Mouse (Mus musculus): ENCODE data around the gene Mvb12b. TPM values are rescaled to one million over a fixed set of nuclear protein-coding genes. Genes with fewer than 3 reads are reported as not detected.

Gene Mvb12b
- polyA plus RNA-seq (2012; rRNA removed): 5.4 and 5.7 TPM in 2 replicates

DNA sequence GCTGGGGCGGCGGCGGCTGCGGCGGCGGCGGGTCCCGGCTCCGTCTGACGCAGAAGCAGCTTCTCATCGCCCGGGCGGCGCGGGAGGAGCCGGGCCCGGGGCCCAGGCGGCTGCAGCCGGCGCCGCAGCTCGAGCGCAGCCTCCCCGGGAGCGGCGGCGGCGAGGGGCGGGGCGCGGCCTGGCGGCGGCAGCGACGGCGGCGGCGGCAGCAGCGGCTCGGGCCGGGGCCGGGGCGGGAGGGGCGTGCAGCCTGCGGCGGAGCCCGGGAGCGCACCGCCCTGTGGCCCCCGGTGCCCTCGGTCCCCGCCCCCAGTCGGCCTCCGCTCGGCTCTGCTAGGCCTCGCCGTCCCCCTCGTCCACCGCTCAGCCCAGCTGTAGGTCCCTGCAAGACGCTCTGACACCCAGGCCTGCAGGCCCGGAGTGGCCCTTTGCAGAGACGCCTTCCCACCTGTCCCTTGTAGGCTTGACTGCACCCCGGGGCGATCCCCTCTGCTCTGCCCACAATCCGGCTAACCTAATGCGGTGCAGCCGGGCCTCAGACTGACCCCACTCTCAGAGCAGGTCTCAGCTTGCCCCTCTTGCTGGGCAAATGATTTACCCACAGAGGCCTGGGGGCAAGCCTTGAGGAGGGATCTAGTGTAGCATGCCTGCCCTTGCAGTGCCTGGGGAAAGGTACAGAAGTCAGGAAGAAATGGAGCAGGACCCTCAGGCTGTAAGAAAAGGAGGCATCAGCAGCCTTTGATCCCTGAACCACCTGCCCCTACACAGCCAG is at the start of gene Mvb12b:
Gene Mvb12b, minus strand, starts transcription at position 619 of the 772 bp plus-strand sequence.

Other genes starting within 250 kb of the Mvb12b start
- gene Lmx1b, start 247.4 kb downstream of the Mvb12b start, polyA plus RNA-seq (2012; rRNA removed): not detected in 2 replicates